Mouse (Mus musculus): ENCODE results near the gene Ezh1. TPM values are rescaled to one million over a fixed set of nuclear protein-coding genes. Genes with fewer than 3 reads are reported as not detected.

The Ezh1 gene
- 10 to 100 TPM; 29.5 to 35.6 TPM for total RNA-seq (2021)
- long read RNA-seq, experiment 1, full-length matches to known transcripts: 14 of 25 reads
- long read RNA-seq, experiment 1, partial matches to known transcripts: 6 of 25 reads
- long read RNA-seq, experiment 1, other reads (novel, unspliced or antisense): 5 of 25 reads
- long read RNA-seq, experiment 2, full-length matches to known transcripts: 2 of 15 reads
- long read RNA-seq, experiment 2, partial matches to known transcripts: 10 of 15 reads
- long read RNA-seq, experiment 2, other reads (novel, unspliced or antisense): 3 of 15 reads

- peak; percentile 93 for DNase-seq (ENCODE audit: low spot score in 2 of 2)
Observed at GRCm38 (mm10) chr11:101226065-101226701, at the start of gene Ezh1. Gene Ezh1, minus strand, starts transcription at chr11:101226463.

DNA sequence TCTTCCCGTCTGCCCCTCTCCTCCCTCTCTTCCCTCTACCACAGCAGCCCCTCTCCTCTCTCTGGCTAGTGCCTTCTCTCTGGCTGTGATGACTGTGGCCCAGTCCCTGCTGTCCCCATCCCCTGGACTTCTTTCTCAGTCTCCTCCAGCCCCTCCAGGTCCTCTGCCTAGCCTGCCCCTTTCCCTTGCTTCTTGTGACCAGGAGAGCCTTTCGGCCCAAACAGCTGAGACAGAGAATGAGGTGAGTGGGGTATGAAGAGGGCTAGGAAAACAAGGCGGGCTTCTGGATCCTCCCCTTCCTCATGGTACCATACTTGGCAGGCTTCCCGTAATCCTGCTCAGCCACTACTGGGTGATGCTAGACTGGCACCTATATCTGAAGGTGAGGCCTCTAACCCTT lies 49.0 kb upstream of the Ezh1 start:
- DNase-seq (ENCODE audit: low spot score in 2 of 2): no peak

DNA sequence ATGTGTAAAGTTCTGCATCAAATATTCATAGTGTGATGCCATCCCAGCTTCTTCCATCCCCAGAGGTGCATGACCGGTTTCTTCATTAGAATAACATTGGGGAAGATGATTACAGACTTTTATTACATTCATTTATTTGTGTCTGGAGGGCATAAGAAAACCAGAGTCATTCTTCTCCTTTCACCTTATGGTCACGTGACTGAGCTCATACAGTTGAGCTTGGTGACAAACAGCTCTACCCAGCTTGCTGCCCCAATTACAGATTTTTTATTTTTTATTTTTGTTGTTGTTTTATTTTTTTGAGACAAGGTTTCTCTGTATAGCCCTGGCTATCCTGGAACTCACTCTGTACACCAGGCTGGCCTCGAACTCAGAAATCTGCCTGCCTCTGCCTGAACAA lies 46.2 kb upstream of the Ezh1 start:
- DNase-seq (ENCODE audit: low spot score in 2 of 2): no peak

DNA sequence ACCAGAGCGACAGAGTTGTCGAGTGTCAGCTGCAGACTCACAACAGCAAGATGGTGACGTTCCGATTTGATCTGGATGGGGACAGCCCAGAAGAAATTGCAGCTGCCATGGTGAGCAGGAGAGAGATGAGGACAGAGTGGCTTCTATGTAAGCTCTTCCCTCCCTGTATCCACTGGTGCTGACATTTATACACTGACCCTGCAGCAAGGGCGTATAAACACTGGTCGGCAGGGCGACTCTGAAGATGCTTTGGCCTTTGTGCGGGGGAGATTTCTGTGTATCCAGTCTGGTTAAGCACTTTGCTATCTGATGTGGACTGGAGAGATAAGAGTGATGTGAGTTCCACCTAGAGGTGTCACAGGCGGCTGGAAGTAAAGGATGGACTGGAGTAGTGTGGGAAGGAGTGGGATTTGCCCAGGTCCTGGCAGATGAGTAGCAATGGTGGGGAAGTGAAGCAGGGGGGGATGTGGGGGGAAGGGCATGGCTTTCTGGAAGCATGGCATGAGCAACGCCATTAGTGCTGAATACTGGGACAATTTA lies 43.4 kb upstream of the Ezh1 start:
- no peak for DNase-seq (ENCODE audit: low spot score in 2 of 2)

GRCm38 (mm10) chr11:101265906-101266305 lies 39.6 kb upstream of the Ezh1 start:
- no peak for DNase-seq (ENCODE audit: low spot score in 2 of 2)

DNA sequence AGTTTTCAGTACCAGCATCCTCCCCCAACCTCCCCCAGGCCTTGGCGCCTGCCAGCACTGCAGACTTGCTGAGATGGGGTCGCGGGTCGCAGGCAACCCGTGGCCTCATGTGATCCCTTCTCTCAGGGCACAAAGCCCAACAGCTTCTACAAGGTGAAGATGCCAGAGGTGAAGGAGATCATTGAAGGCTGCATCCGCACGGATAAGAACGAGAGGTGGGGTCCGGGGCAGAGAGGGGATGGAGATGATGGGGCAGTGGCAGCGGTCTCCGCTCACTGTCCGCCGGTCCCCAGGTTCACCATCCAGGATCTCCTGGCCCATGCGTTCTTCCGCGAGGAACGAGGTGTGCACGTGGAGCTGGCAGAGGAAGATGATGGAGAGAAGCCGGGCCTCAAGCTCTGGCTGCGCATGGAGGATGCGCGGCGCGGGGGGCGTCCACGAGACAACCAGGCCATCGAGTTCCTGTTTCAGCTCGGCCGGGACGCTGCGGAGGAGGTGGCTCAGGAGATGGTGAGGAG lies 38.8 kb upstream of the Ezh1 start:
- DNase-seq (ENCODE audit: low spot score in 2 of 2): no peak

GRCm38 (mm10) chr11:101263989-101264280 lies 37.7 kb upstream of the Ezh1 start:
- DNase-seq (ENCODE audit: low spot score in 2 of 2): no peak

DNA sequence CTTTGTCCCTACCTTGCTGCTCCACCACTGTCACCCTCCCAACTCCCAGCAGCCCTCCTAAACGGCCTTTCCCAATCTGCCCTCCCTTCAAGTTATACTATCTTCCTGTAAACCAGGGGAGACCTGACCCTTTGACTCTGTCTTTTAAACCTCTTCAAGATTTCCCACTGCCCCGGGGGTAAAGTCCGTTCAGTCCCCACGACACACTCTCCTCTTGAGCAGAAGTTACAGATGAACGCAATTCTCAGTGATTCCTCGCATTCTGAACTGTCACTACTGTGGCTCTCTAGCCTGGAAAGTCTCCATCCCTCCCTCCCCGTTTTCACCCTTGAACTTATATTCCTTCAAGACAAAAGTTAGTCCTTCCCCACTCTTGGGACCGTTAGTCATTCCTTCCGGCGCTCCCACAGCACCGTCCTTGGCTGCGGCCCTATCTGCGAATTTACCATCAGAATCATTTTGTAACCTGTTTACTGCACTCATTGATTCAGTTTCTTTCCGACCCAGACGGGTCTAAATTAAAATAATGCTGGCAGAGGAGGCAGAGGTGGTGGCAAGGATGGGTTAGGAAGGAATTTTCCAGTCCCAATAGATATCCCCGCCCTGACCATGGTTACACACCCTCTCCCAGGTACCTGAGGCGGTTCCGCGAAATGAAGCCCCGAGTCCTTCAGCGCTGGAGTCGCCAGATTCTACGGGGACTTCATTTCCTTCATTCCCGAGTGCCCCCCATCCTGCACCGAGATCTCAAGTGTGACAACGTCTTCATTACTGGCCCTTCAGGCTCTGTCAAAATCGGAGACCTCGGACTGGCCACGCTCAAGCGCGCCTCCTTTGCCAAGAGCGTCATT lies 37.1 kb upstream of the Ezh1 start:
- no peak for DNase-seq (ENCODE audit: low spot score in 2 of 2)

- DNase-seq (ENCODE audit: low spot score in 2 of 2): no peak
Observed at GRCm38 (mm10) chr11:101262272-101262967, 36.2 kb upstream of the Ezh1 start.

DNA sequence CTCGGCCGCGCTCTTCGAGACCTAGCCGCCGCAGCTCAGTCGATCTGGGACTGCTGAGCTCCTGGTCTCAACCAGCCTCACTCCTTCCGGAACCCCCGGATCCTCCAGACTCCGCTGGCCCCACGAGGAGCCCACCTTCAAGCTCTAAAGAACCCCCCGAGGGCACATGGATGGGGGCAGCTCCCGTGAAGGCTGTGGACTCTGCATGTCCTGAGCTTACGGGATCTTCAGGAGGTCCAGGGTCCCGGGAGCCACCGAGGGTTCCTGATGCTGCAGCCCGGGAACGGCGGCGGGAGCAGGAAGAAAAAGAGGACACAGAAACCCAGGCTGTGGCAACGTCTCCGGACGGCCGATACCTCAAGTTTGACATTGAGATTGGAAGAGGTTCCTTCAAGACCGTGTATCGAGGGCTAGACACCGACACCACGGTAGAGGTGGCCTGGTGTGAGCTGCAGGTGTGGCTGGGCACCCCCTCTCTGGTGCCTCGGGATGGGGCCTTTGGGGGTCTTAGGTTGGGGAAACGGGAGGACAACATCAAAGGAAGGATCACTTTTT lies 34.6 kb upstream of the Ezh1 start:
- no peak for DNase-seq (ENCODE audit: low spot score in 2 of 2)

GRCm38 (mm10) chr11:101259948-101260825 lies 33.9 kb upstream of the Ezh1 start, which contains the start of gene Wnk4:
Gene Wnk4, plus strand, starts transcription at chr11:101260567.
- DNase-seq (ENCODE audit: low spot score in 2 of 2): peak; percentile 56 to 59

GRCm38 (mm10) chr11:101259261-101259712 lies 33.0 kb upstream of the Ezh1 start:
- DNase-seq (ENCODE audit: low spot score in 2 of 2): no peak

GRCm38 (mm10) chr11:101255826-101256775 lies 29.8 kb upstream of the Ezh1 start:
- DNase-seq (ENCODE audit: low spot score in 2 of 2): no peak

DNA sequence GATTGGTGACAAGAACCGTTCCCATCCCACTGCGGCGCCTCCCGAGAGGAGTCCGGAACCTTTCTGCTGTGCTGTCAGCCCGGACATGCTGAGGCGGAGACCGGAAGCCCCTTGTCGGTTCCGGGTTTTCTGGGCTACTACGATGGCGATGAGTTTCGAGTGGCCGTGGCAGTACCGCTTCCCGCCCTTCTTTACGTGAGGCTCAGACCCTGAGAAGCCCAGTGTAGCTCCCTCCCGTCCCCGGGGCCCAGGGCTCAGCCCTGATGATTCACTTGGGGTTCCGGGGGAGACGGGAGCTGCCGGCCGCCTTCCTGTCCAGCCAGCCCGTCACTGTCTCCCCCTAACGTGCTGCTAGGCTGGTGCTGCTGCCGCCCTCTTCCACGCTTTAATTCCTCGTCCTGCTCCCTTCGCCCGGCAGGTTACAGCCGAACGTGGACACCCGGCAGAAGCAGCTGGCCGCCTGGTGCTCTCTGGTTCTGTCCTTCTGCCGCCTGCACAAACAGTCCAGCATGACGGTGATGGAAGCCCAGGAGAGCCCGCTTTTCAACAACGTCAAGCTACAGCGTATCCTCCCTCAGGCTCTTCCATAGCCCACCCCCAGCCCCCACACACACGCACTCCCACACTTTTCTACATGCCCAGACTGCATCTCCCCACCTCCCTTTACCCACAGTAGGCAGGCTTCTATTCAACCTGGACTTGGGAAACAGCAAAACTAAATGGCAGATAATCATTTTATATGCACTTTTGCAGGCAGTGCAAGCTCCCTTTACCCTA lies 27.5 kb upstream of the Ezh1 start, which contains the start of gene Vps25:
Vps25 (plus strand) TSS at position 95 of the 777 bp plus-strand sequence.
- peak; percentile 79 to 82 for DNase-seq (ENCODE audit: low spot score in 2 of 2)

DNA sequence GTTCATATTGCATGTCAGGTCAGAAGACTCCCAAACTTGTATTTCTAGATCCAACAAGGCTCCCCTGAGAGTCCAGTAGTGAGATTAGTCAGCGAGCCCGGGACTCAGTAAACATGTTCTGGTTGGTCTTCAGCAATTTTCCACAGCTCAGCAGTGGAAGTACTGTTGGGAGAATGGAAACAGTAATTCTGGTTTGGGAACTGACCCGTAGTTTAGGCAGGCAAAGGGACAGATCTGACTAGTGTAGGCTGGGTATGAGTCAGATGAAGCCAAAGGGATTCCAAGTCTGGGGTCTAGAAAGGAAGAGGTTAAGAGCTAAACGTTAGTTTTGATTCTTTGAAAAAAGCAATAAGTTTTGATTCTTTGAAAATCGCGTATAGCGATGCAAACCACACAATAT lies 26.7 kb upstream of the Ezh1 start:
- DNase-seq (ENCODE audit: low spot score in 2 of 2): no peak

DNA sequence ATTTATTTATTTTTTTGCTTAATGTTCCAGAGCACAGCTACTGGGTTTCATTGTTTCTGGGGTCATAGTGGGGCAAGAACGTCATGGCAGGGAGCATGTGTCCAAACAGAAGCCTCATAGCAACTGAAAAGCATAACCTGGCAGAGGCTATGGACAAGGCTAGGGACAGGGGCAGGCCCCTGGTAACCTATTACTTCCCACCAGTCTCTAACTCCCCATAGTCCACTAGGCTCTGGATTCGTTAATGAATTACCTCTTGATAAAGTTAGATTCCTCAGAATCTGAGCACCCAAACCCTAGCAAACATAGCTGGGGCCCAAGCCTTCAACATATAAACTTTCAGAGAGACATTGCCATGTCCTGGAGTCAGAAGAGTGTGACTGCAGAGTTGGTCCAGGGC lies 24.8 kb upstream of the Ezh1 start:
- no peak for DNase-seq (ENCODE audit: low spot score in 2 of 2)

DNA sequence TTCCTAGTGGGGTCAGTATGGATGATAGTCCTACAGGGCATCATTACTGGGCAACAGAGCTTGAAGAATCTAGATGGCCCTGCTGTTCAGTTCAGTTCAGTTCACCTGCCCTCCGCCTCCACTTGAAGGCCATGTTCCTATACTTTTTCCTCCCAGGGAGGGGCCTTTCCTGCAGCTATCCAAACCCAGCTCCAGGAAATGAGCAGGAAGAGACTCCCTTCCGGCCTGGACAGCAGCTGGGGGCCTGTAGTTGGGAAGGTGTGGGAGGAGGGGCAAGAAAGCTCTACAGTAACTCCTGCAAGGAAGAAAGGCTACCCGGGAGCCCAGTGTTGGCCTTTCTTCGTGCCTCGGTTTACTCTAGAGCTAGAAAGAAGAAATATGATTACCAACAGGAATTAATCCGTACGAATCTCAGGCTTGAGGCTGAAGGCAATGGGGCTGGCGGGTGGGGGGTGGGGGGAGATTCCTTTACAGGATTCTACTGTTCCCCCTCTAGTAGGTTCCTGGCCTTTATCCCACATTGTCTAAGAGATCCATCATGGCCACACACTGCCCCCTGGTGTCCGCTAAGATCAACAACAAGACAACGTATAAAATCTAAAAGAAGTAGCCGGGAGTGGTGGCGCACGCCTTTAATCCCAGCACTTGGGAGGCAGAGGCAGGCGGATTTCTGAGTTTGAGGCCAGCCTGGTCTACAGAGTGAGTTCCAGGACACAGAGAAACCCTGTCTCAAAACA lies 22.2 kb upstream of the Ezh1 start:
- DNase-seq (ENCODE audit: low spot score in 2 of 2): peak; percentile 58 to 72
